Mouse (Mus musculus) midbrain, embryonic 11.5 days (tissue): ENCODE measurements around the gene Parva. TPM values are rescaled to one million over a fixed set of nuclear protein-coding genes. Genes with fewer than 3 reads are reported as not detected.

ENCODE experiments used
- ATAC-seq: fragments of 200-750 bp; cut with Nextera tagmentation; 2 replicates; pipeline ENCODE4 v1.8.0; 2017; ENCODE audit warnings: moderate TSS enrichment, moderate library complexity; ENCODE audit not compliant: low FRiP score
- DNase-seq: peaks from one replicate; pipeline ENCODE4 v3.0.0; 2015; ENCODE audit warnings: low spot score; ENCODE audit errors: missing footprints
- H3K27ac ChIP-seq: fragments of 300-500 bp; sonication (generic); 2 replicates; pipeline ENCODE4 v1.5.1; 2014; ENCODE audit warnings: low read depth, low read length
- H3K27me3 ChIP-seq: fragments of 300-500 bp; sonication (generic); 2 replicates; pipeline ENCODE4 v1.6.1; 2014; ENCODE audit warnings: mild to moderate bottlenecking, low read length, moderate library complexity, mixed read lengths; ENCODE audit not compliant: control insufficient read depth, insufficient read depth
- H3K36me3 ChIP-seq: fragments of 300-500 bp; sonication (generic); 2 replicates; pipeline ENCODE4 v1.6.1; 2014; ENCODE audit warnings: mild to moderate bottlenecking, low read length, moderate library complexity, mixed read lengths; ENCODE audit not compliant: control insufficient read depth, insufficient read depth
- H3K4me1 ChIP-seq: fragments of 300-500 bp; sonication (generic); 2 replicates; pipeline ENCODE4 v1.6.1; 2014; ENCODE audit warnings: low read length; ENCODE audit not compliant: control insufficient read depth, insufficient read depth
- H3K4me2 ChIP-seq: fragments of 300-500 bp; sonication (generic); 2 replicates; pipeline ENCODE4 v1.6.1; 2014; ENCODE audit warnings: mild to moderate bottlenecking, moderate library complexity
- H3K4me3 ChIP-seq: fragments of 300-500 bp; sonication (generic); 2 replicates; pipeline ENCODE4 v1.5.1; 2014; ENCODE audit warnings: low read depth, low read length
- H3K9ac ChIP-seq: fragments of 300-500 bp; sonication (generic); 2 replicates; pipeline ENCODE4 v1.6.1; 2014; ENCODE audit warnings: low read length
- H3K9me3 ChIP-seq: fragments of 300-500 bp; sonication (generic); 2 replicates; pipeline ENCODE4 v1.6.1; 2016; ENCODE audit warnings: low read length; ENCODE audit not compliant: control insufficient read depth
- WGBS: fragments of 180-500 bp; shearing (Covaris S2); extraction: QIAGEN DNeasy Blood & Tissue Kit; methylation state at CpG from one replicate; pipeline ENCODE4 v1.1.7; 2014; 5-methylcytosine and 5-hydroxymethylcytosine counted together
- polyA plus RNA-seq: library from polyadenylated mRNA; unstranded; fragments of >200 nt; fragmentation: Nextera tagmentation; extraction: Ambion mirVana; gene quantifications from 2 replicates; pipeline ENCODE4 v1.2.1, GENCODE M21; 2014

The Parva gene
- polyA plus RNA-seq, 1 experiment from 2014 or later = 50.2 TPM

GRCm38 (mm10) chr7:112472708-112473281 lies 45.5 kb downstream of the Parva start:
- ATAC-seq (no peak), DNase-seq (no peak)
- H3K36me3 ChIP-seq = no peaks in the 10 kb centered on the region
- H3K4me3 ChIP-seq = no peak overlapping the region
- no peak overlapping the region for H3K27ac ChIP-seq
- WGBS = 67% methylated on average over 9 of the region's 9 CpGs
- no peaks in the 10 kb centered on the region for H3K9me3 ChIP-seq
- H3K4me1 ChIP-seq = peaks cover 19% of the 10 kb centered on the region
- no peak overlapping the region for H3K4me2 ChIP-seq
- H3K9ac ChIP-seq = no peak overlapping the region
- no peaks in the 10 kb centered on the region for H3K27me3 ChIP-seq

GRCm38 (mm10) chr7:112473649-112474435 lies 46.5 kb downstream of the Parva start:
- Histone ChIP-seq H3K27me3 (no peaks in the 10 kb centered on the region), H3K4me1 (peaks cover 15% of the 10 kb centered on the region), H3K27ac (no peak overlapping the region), H3K36me3 (no peaks in the 10 kb centered on the region), H3K9ac (no peak overlapping the region), H3K9me3 (no peaks in the 10 kb centered on the region), H3K4me3 (no peak overlapping the region), H3K4me2 (no peak overlapping the region)
- 35% methylated on average over 14 of the region's 14 CpGs for WGBS
- ATAC-seq = peak; percentile 35; the same call in 1 of the 2 replicates
- DNase-seq = peak; percentile 91

GRCm38 (mm10) chr7:112479116-112479515 lies 51.8 kb downstream of the Parva start:
- ATAC-seq (no peak), DNase-seq (no peak)
- WGBS = 78% methylated on average over 6 of the region's 6 CpGs
- no peak overlapping the region for H3K27ac ChIP-seq
- peaks cover 10% of the 10 kb centered on the region for H3K4me1 ChIP-seq
- no peak overlapping the region for H3K4me2 ChIP-seq
- no peaks in the 10 kb centered on the region for H3K27me3 ChIP-seq
- no peaks in the 10 kb centered on the region for H3K9me3 ChIP-seq
- no peaks in the 10 kb centered on the region for H3K36me3 ChIP-seq
- no peak overlapping the region for H3K9ac ChIP-seq
- H3K4me3 ChIP-seq = no peak overlapping the region

- no peak overlapping the region for H3K4me3 ChIP-seq
- no peak overlapping the region for H3K27ac ChIP-seq
- H3K4me1 ChIP-seq = peaks cover 10% of the 10 kb centered on the region
- H3K36me3 ChIP-seq = no peaks in the 10 kb centered on the region
- 100% methylated on average over 1 of the region's 1 CpGs for WGBS
- H3K9me3 ChIP-seq = no peaks in the 10 kb centered on the region
- DNase-seq = no peak
- no peaks in the 10 kb centered on the region for H3K27me3 ChIP-seq
- H3K4me2 ChIP-seq = no peak overlapping the region
- H3K9ac ChIP-seq = no peak overlapping the region
- ATAC-seq = no peak
These were observed 53.7 kb downstream of the Parva start for GRCm38 (mm10) chr7:112481031-112481430.

- ATAC-seq (no peak), DNase-seq (no peak)
- H3K4me1 ChIP-seq = peaks cover 10% of the 10 kb centered on the region
- H3K4me3 ChIP-seq = no peak overlapping the region
- 90% methylated on average over 7 of the region's 7 CpGs for WGBS
- no peak overlapping the region for H3K9ac ChIP-seq
- H3K9me3 ChIP-seq = no peaks in the 10 kb centered on the region
- H3K27ac ChIP-seq = no peak overlapping the region
- H3K36me3 ChIP-seq = no peaks in the 10 kb centered on the region
- no peaks in the 10 kb centered on the region for H3K27me3 ChIP-seq
- H3K4me2 ChIP-seq = no peak overlapping the region
These were observed 55.3 kb downstream of the Parva start for GRCm38 (mm10) chr7:112482572-112482971.

- DNase-seq (no peak), ATAC-seq (no peak)
- no peaks in the 10 kb centered on the region for H3K27me3 ChIP-seq
- no peak overlapping the region for H3K27ac ChIP-seq
- H3K4me2 ChIP-seq = no peak overlapping the region
- H3K4me3 ChIP-seq = no peak overlapping the region
- no peaks in the 10 kb centered on the region for H3K36me3 ChIP-seq
- H3K4me1 ChIP-seq = peaks cover 10% of the 10 kb centered on the region
- 12% methylated on average over 2 of the region's 2 CpGs for WGBS
- no peaks in the 10 kb centered on the region for H3K9me3 ChIP-seq
- H3K9ac ChIP-seq = no peak overlapping the region; the same call in 1 of the 2 replicates
These were observed 56.1 kb downstream of the Parva start for GRCm38 (mm10) chr7:112483382-112483781.

- WGBS = 62% methylated on average over 2 of the region's 2 CpGs
- H3K4me3 ChIP-seq = no peak overlapping the region
- peaks cover 10% of the 10 kb centered on the region for H3K4me1 ChIP-seq
- H3K4me2 ChIP-seq = no peak overlapping the region
- H3K27ac ChIP-seq = no peak overlapping the region
- H3K36me3 ChIP-seq = no peaks in the 10 kb centered on the region
- no peak for DNase-seq
- ATAC-seq = no peak
- no peaks in the 10 kb centered on the region for H3K27me3 ChIP-seq
- H3K9ac ChIP-seq = no peak overlapping the region
- no peaks in the 10 kb centered on the region for H3K9me3 ChIP-seq
These were observed 63.5 kb downstream of the Parva start for GRCm38 (mm10) chr7:112490825-112491224.

GRCm38 (mm10) chr7:112491737-112492136 lies 64.4 kb downstream of the Parva start:
- Histone ChIP-seq H3K9me3 (no peaks in the 10 kb centered on the region), H3K4me2 (no peak overlapping the region), H3K4me1 (peaks cover 10% of the 10 kb centered on the region), H3K27me3 (no peaks in the 10 kb centered on the region), H3K36me3 (no peaks in the 10 kb centered on the region), H3K4me3 (no peak overlapping the region), H3K27ac (no peak overlapping the region), H3K9ac (no peak overlapping the region)
- no peak for ATAC-seq
- DNase-seq = no peak
- WGBS = 35% methylated on average over 1 of the region's 1 CpGs

- ATAC-seq (no peak), DNase-seq (no peak)
- Histone ChIP-seq H3K4me3 (no peak overlapping the region), H3K9me3 (no peaks in the 10 kb centered on the region), H3K36me3 (no peaks in the 10 kb centered on the region), H3K4me1 (peaks cover 7% of the 10 kb centered on the region), H3K9ac (no peak overlapping the region), H3K27ac (no peak overlapping the region), H3K4me2 (no peak overlapping the region), H3K27me3 (no peaks in the 10 kb centered on the region)
- WGBS = 64% methylated on average over 8 of the region's 8 CpGs
These were observed 68.6 kb downstream of the Parva start for GRCm38 (mm10) chr7:112495950-112496349.
